In the genomic region with DNA sequence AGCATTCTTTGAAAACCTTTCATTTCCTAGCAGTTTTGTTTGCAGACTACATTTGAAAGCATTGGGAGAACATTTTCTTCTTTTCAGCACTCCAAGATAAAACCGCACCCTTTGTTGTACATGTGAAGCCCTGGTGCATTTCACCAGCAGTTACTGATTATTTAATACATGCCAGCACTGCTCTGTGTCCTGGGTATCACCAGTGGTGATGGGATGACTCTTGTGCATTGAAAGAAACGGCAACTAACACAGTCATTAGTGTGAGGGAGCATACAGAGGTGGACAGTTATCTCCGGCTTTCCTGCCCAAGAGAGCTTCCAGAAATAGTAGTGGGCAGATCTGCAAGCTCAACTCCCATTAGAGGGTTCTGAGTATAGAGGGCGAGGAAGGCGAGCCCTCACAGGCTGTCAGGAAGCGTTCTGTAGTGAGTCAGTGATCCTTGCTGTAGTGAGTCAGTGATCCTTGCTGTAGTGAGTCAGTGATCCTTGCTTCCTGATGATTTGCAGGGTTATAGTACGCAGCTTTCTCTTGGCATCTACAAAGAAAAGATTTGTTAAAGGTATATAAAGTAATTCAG, we compare ENCODE assay signal across 12 mouse cellular contexts. TPM values are rescaled to one million over a fixed set of nuclear protein-coding genes. Genes with fewer than 3 reads are reported as not detected.
DNase-seq lines count a peak whose midpoint lies in the region; ATAC-seq and TF ChIP-seq lines count a peak whose summit lies in the region.
"Had no signal": no experiment of that assay in that cellular context is flagged by ENCODE, and none has a peak within 500 bp of the region (broad histone marks: within the 10 kb centered on the region; RNA-seq: fewer than 3 reads in every experiment).

No protein-coding gene starts in this region.

- no peak for TF ChIP-seq CTCF in stomach, postnatal 0 days (IDR thresholded peaks at IDR 0.05; ENCODE audit: low read depth)

- H3K36me3 ChIP-seq in heart, embryonic 13.5 days, result peaks cover 44% of the 10 kb centered on the region
- H3K36me3 ChIP-seq in stomach, postnatal 0 days (ENCODE audit: control insufficient read depth, insufficient read depth, low read length), result peaks cover 7% of the 10 kb centered on the region; the same call in 1 of the 2 replicates

- peak; percentile 75 to 87 for DNase-seq in adrenal gland, adult (ENCODE audit: inconsistent age in 2 of 2, low spot score in 1 of 2)
- DNase-seq in adrenal gland, postnatal 4 days (ENCODE audit: low spot score in 2 of 2), result no peak
- peak; percentile 20 for DNase-seq in urinary bladder, postnatal 14 days (ENCODE audit: low spot score)
- DNase-seq in urinary bladder, postnatal 10 days (ENCODE audit: low spot score), result no peak
- DNase-seq in stomach, postnatal 0 days (ENCODE audit: low spot score), result no peak
- no peak for DNase-seq in gastrocnemius, postnatal 36 days
- DNase-seq: gastrocnemius, postnatal 10 days had no signal

- H3K4me1 ChIP-seq in heart, embryonic 13.5 days, result peaks cover 30% of the 10 kb centered on the region
- no peaks in the 10 kb centered on the region for H3K4me1 ChIP-seq in stomach, postnatal 0 days (replicated peaks; ENCODE audit: control insufficient read depth, insufficient read depth)

- H3K27me3 ChIP-seq in heart, embryonic 13.5 days (replicated peaks), result no peaks in the 10 kb centered on the region
- no peaks in the 10 kb centered on the region for H3K27me3 ChIP-seq in stomach, postnatal 0 days (ENCODE audit: control insufficient read depth, insufficient read depth, low read length)
- H3K27me3 ChIP-seq: neural tube, embryonic 12.5 days had no signal

- peak overlapping the region; percentile 22 for H3K4me2 ChIP-seq in heart, embryonic 13.5 days
- H3K4me2 ChIP-seq in stomach, postnatal 0 days (replicated peaks; ENCODE audit: low read depth), result no peak overlapping the region
- H3K4me2 ChIP-seq: midbrain, embryonic 11.5 days; neural tube, embryonic 12.5 days had no signal

- no peak overlapping the region for H3K4me3 ChIP-seq in heart, embryonic 13.5 days
- H3K4me3 ChIP-seq in stomach, postnatal 0 days (ENCODE audit: low read depth, low read length), result no peak overlapping the region
- H3K4me3 ChIP-seq: forebrain, embryonic 10.5 days; neural tube, embryonic 12.5 days had no signal

- intact Hi-C loops in gastrocnemius, postnatal 36 days (cut with DNase I), result no loop called here

- 31% methylated on average over 7 of the region's 7 CpGs for WGBS in heart, embryonic 13.5 days
- WGBS in stomach, postnatal 0 days, result 53% methylated on average over 7 of the region's 7 CpGs

- peak overlapping the region; percentile 74 for H3K27ac ChIP-seq in heart, embryonic 13.5 days (replicated peaks)
- peak overlapping the region; percentile 53; the same call in 1 of the 2 replicates for H3K27ac ChIP-seq in stomach, postnatal 0 days (replicated peaks)
- H3K27ac ChIP-seq: forebrain, embryonic 10.5 days; neural tube, embryonic 12.5 days had no signal

- no peaks in the 10 kb centered on the region for H3K9me3 ChIP-seq in heart, embryonic 13.5 days
- H3K9me3 ChIP-seq in stomach, postnatal 0 days (ENCODE audit: control insufficient read depth, low read length), result no peaks in the 10 kb centered on the region
- H3K9me3 ChIP-seq: forebrain, embryonic 10.5 days; neural tube, embryonic 12.5 days had no signal

- no peak for ATAC-seq in heart, embryonic 13.5 days (ENCODE audit: extremely low read depth, insufficient number of reproducible peaks, low FRiP score, low TSS enrichment)
- ATAC-seq in stomach, postnatal 0 days (ENCODE audit: low FRiP score, low TSS enrichment), result peak; percentile 96
- no peak for ATAC-seq in CD4-positive, CD25-positive, alpha-beta regulatory T cell, adult 4 months

- H3K9ac ChIP-seq in heart, embryonic 13.5 days, result no peak overlapping the region
- H3K9ac ChIP-seq in stomach, postnatal 0 days (ENCODE audit: low read length), result no peak overlapping the region
- H3K9ac ChIP-seq: neural tube, embryonic 12.5 days had no signal

- TF ChIP-seq EP300 in stomach, postnatal 0 days (optimal IDR thresholded peaks at IDR 0.05), result no peak

RNA-seq across cellular contexts. Expression of a gene that starts 15.6 kb away (rescaled TPM):
- total RNA-seq in adrenal gland, postnatal 4 days (2021), result 1 to 10 TPM; 2.4 to 2.5 TPM
- 0.11 and 0.52 TPM in 2 replicates for polyA plus RNA-seq in heart, embryonic 13.5 days (2015; fragmentation: Nextera tagmentation; extraction: Ambion mirVana)
- 0.18 and 0.33 TPM in 2 replicates for polyA plus RNA-seq in stomach, postnatal 0 days (2015; fragmentation: Nextera tagmentation; extraction: Ambion mirVana)
- polyA plus RNA-seq in CD4-positive, CD25-positive, alpha-beta regulatory T cell, adult 4 months (2017; shearing (Covaris generic)), result 1 to 10 TPM in 1 of 2 experiments, under 1 TPM in 1; 0.87 to 1.9 TPM
- 1 to 10 TPM; 1.7 to 1.8 TPM for total RNA-seq in gastrocnemius, postnatal 36 days (2021)

Comparison
In these comparisons a context has a peak if more than half of its experiments do, and no peak if none do; other contexts are left out.
1. DNase-seq: peak in adrenal gland, adult (2 of 2) and urinary bladder, postnatal 14 days (single experiment); none in adrenal gland, postnatal 4 days (0 of 2), urinary bladder, postnatal 10 days (single experiment), stomach, postnatal 0 days (single experiment) and gastrocnemius, postnatal 36 days (0 of 2).